ENCODE assay signal across 11 mouse cellular contexts in genomic region chr19:45317473-45317882, GRCm38 (mm10). TPM values are rescaled to one million over a fixed set of nuclear protein-coding genes. Genes with fewer than 3 reads are reported as not detected.
DNase-seq lines count a peak whose midpoint lies in the region; ATAC-seq and TF ChIP-seq lines count a peak whose summit lies in the region.
"Had no signal": no experiment of that assay in that cellular context is flagged by ENCODE, and none has a peak within 500 bp of the region (broad histone marks: within the 10 kb centered on the region; RNA-seq: fewer than 3 reads in every experiment).

No protein-coding gene starts in this region.

- no peak overlapping the region for H3K4me3 ChIP-seq in left cerebral cortex, adult 2 months
- no peak overlapping the region for H3K4me3 ChIP-seq in cortical plate, adult 2 months (ENCODE audit: insufficient read depth, low read length)
- H3K4me3 ChIP-seq in forebrain, postnatal 0 days (ENCODE audit: low read depth, low read length), result no peak overlapping the region
- no peak overlapping the region for H3K4me3 ChIP-seq in neural tube, embryonic 14.5 days (ENCODE audit: low read depth, low read length)
- H3K4me3 ChIP-seq: megakaryocyte, embryonic 14.5 days had no signal

- peak overlapping the region; percentile 50; the same call in 1 of the 2 replicates for H3K27ac ChIP-seq in left cerebral cortex, adult 2 months
- H3K27ac ChIP-seq in cortical plate, adult 2 months (ENCODE audit: insufficient read depth, low read length), result peak overlapping the region; percentile 86
- peak overlapping the region; percentile 71 for H3K27ac ChIP-seq in forebrain, postnatal 0 days (ENCODE audit: low read depth, low read length)
- peak overlapping the region; percentile 69 for H3K27ac ChIP-seq in neural tube, embryonic 14.5 days (ENCODE audit: low read depth, low read length)

- H3K4me1 ChIP-seq in cortical plate, adult 2 months (ENCODE audit: control insufficient read depth, insufficient read depth, low read length), result peaks cover 4% of the 10 kb centered on the region; the same call in 1 of the 2 replicates
- 0 out of 2 replicates have a peak, but pooled peaks cover 3% of the 10 kb centered on the region for H3K4me1 ChIP-seq in forebrain, postnatal 0 days (ENCODE audit: insufficient read depth)
- H3K4me1 ChIP-seq in neural tube, embryonic 14.5 days (ENCODE audit: control insufficient read depth, insufficient read depth, low read length), result peaks cover 18% of the 10 kb centered on the region
- H3K4me1 ChIP-seq: megakaryocyte, embryonic 14.5 days had no signal

- H3K27me3 ChIP-seq in forebrain, postnatal 0 days (ENCODE audit: insufficient read depth, low read length), result no peaks in the 10 kb centered on the region
- H3K27me3 ChIP-seq in neural tube, embryonic 14.5 days (ENCODE audit: control insufficient read depth, insufficient read depth, low read length), result no peaks in the 10 kb centered on the region

- H3K9me3 ChIP-seq in forebrain, postnatal 0 days (ENCODE audit: low read length), result no peaks in the 10 kb centered on the region
- no peaks in the 10 kb centered on the region for H3K9me3 ChIP-seq in neural tube, embryonic 14.5 days (ENCODE audit: control insufficient read depth, low read length)

- no peaks in the 10 kb centered on the region for H3K36me3 ChIP-seq in forebrain, postnatal 0 days (ENCODE audit: insufficient read depth)
- no peaks in the 10 kb centered on the region for H3K36me3 ChIP-seq in neural tube, embryonic 14.5 days (ENCODE audit: control insufficient read depth, insufficient read depth, low read length)

- no peak overlapping the region for H3K9ac ChIP-seq in forebrain, postnatal 0 days
- H3K9ac ChIP-seq in neural tube, embryonic 14.5 days (replicated peaks; ENCODE audit: low read depth, low read length), result no peak overlapping the region

- no peak overlapping the region for H3K4me2 ChIP-seq in forebrain, postnatal 0 days (ENCODE audit: low read depth)
- H3K4me2 ChIP-seq in neural tube, embryonic 14.5 days (ENCODE audit: low read depth, low read length), result 0 out of 2 replicates have a peak overlapping the region, but pooled peaks have one; percentile 2

- DNase-seq in left cerebral cortex, adult 2 months (ENCODE audit: extremely low spot score in 1 of 2, low spot score in 2 of 2), result peak in 1 of 2 experiments; percentile 37
- no peak for DNase-seq in left cerebral cortex, postnatal 4 days
- DNase-seq in forebrain, postnatal 0 days, result no peak
- no peak for DNase-seq in MN1 (ENCODE audit: low spot score)
- DNase-seq in urinary bladder, postnatal 36 days (ENCODE audit: low spot score in 2 of 2), result no peak
- DNase-seq: cerebellum, adult 11 months; thymus, postnatal 14 days had no signal

- ATAC-seq in forebrain, postnatal 0 days, result peak; percentile 74
- peak; percentile 66; the same call in 1 of the 2 replicates for ATAC-seq in neural tube, embryonic 14.5 days (ENCODE audit: low read depth)
- ATAC-seq: Patski had no signal

- WGBS in forebrain, postnatal 0 days, result 35% methylated on average over 13 of the region's 13 CpGs
- WGBS in neural tube, embryonic 14.5 days, result 16% methylated on average over 13 of the region's 13 CpGs

- TF ChIP-seq POLR2A in cortical plate, adult 2 months (IDR thresholded peaks at IDR 0.05; ENCODE audit: extremely low read depth, insufficient read depth, low read length), result no peak

- no peak for TF ChIP-seq CTCF in left cerebral cortex, adult 2 months (IDR thresholded peaks at IDR 0.05)
- TF ChIP-seq CTCF in cortical plate, adult 2 months (IDR thresholded peaks at IDR 0.05; ENCODE audit: extremely low read depth, insufficient read depth, low read length), result no peak
- no peak for TF ChIP-seq CTCF in forebrain, postnatal 0 days (IDR thresholded peaks at IDR 0.05; ENCODE audit: low read depth)

- intact Hi-C loops in left cerebral cortex, adult 2 months (cut with DNase I), result no loop called here
- intact Hi-C loops in left cerebral cortex, postnatal 4 days (cut with DNase I), result no loop called here

RNA-seq across cellular contexts. Expression of gene Btrc, which starts 46.1 kb away (rescaled TPM):
- total RNA-seq in left cerebral cortex, adult 2 months (2021), result 100 to 1,000 TPM in 1 of 2 experiments, 10 to 100 TPM in 1; 99.6 to 113 TPM
- 10 to 100 TPM; 74.0 to 80.0 TPM for total RNA-seq in left cerebral cortex, postnatal 4 days (2021)
- 70.8 and 73.6 TPM in 2 replicates for polyA plus RNA-seq in cortical plate, adult 2 months (2012; rRNA removed)
- 57.2 and 64.7 TPM in 2 replicates for total RNA-seq in forebrain, postnatal 0 days (2014; rRNA removed)
- polyA plus RNA-seq in forebrain, postnatal 0 days (2015; fragmentation: Nextera tagmentation; extraction: Ambion mirVana), result 35.6 and 46.9 TPM in 2 replicates
- 70.8 and 74.8 TPM in 2 replicates for polyA plus RNA-seq in neural tube, embryonic 14.5 days (2014; fragmentation: Nextera tagmentation; extraction: Ambion mirVana)
